Mouse (Mus musculus): ENCODE measurements around the gene Mucl2. TPM values are rescaled to one million over a fixed set of nuclear protein-coding genes. Genes with fewer than 3 reads are reported as not detected.

Mucl2 gene
- not detected in 2 replicates for polyA plus RNA-seq (2012; rRNA removed)

DNA sequence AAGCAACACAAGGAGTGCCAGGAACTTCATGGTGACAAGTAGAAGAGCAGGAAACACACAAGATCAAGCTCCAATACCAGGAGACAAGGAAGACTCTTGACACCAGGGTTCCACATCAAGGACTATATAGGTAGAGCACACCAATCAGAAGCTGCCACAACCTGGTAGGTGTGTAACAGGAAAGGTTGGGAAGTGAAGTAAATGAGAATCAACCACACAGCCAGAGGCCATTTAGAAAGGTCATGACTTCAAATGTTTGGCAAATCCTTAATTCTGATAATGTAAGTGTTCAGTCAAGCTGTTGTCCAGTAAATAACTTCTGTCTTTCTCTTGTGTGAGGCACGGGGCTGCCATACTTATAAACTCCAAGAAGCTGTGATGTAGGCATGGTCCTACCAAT is at the start of gene Mucl2:
Gene Mucl2 (minus strand): TSS at position 101 of the 400 bp plus-strand sequence.

Other genes with a start within 250 kb of the Mucl2 start
- gene Mucl1, start 143.8 kb downstream of the Mucl2 start, polyA plus RNA-seq (2012; rRNA removed), result not detected in 2 replicates

All from central nervous system, embryonic 18 days (tissue).